Comparison of ENCODE assay signal across 14 mouse cellular contexts in the genomic region with DNA sequence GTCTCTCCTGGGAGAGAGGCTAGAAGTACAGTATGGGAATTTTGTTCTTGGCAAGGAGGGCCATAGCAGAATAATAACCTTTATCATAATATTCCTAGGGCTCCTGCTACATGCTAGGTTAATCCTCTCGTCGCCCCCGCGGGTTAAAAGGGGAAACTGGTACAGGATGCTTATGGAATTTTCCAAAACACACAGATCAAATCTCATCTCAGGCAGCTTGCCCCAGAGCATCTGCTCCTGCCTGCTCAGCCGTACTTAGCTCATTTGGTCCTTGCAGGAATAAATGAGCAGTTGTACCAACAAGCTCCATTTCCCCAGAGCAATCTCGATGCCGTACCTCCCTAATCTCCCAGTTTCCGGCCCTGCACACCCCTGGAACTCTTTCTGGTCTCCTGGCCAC. TPM values are rescaled to one million over a fixed set of nuclear protein-coding genes. Genes with fewer than 3 reads are reported as not detected.
DNase-seq lines count a peak whose midpoint lies in the region; ATAC-seq and TF ChIP-seq lines count a peak whose summit lies in the region.
"Had no signal": no experiment of that assay in that cellular context is flagged by ENCODE, and none has a peak within 500 bp of the region (broad histone marks: within the 10 kb centered on the region; RNA-seq: fewer than 3 reads in every experiment).

No protein-coding gene starts in this region.

- H3K9me3 ChIP-seq in midbrain, embryonic 10.5 days (replicated peaks), result no peaks in the 10 kb centered on the region
- no peaks in the 10 kb centered on the region for H3K9me3 ChIP-seq in midbrain, embryonic 15.5 days
- H3K9me3 ChIP-seq in forebrain, postnatal 0 days (ENCODE audit: low read length), result no peaks in the 10 kb centered on the region
- H3K9me3 ChIP-seq in stomach, embryonic 15.5 days, result no peaks in the 10 kb centered on the region
- H3K9me3 ChIP-seq: heart, embryonic 15.5 days; megakaryocyte, embryonic 14.5 days had no signal

- H3K27me3 ChIP-seq in midbrain, embryonic 10.5 days (ENCODE audit: low read depth, poor library complexity, severe bottlenecking), result peaks cover 32% of the 10 kb centered on the region
- H3K27me3 ChIP-seq in midbrain, embryonic 15.5 days (replicated peaks), result no peaks in the 10 kb centered on the region
- no peaks in the 10 kb centered on the region for H3K27me3 ChIP-seq in forebrain, postnatal 0 days (ENCODE audit: insufficient read depth, low read length)
- H3K27me3 ChIP-seq in stomach, embryonic 15.5 days (replicated peaks), result no peaks in the 10 kb centered on the region

- no peaks in the 10 kb centered on the region for H3K36me3 ChIP-seq in midbrain, embryonic 10.5 days
- no peaks in the 10 kb centered on the region for H3K36me3 ChIP-seq in midbrain, embryonic 15.5 days (replicated peaks)
- no peaks in the 10 kb centered on the region for H3K36me3 ChIP-seq in forebrain, postnatal 0 days (ENCODE audit: insufficient read depth)
- H3K36me3 ChIP-seq in stomach, embryonic 15.5 days, result no peaks in the 10 kb centered on the region
- H3K36me3 ChIP-seq: heart, embryonic 15.5 days had no signal

- no peak for TF ChIP-seq CTCF in forebrain, postnatal 0 days (IDR thresholded peaks at IDR 0.05; ENCODE audit: low read depth)

- no peak overlapping the region for H3K4me2 ChIP-seq in midbrain, embryonic 15.5 days
- H3K4me2 ChIP-seq in forebrain, postnatal 0 days (ENCODE audit: low read depth), result no peak overlapping the region
- H3K4me2 ChIP-seq in stomach, embryonic 15.5 days, result no peak overlapping the region
- H3K4me2 ChIP-seq: heart, embryonic 15.5 days; lung, embryonic 14.5 days had no signal

- DNase-seq in cerebellum, adult 11 months, result peak; percentile 62
- no peak for DNase-seq in cerebellum, postnatal 10 days
- DNase-seq in midbrain, embryonic 10.5 days (ENCODE audit: low spot score), result no peak
- no peak for DNase-seq in forebrain, postnatal 0 days
- no peak for DNase-seq in spleen, postnatal 4 days (ENCODE audit: low spot score in 2 of 2)
- no peak for DNase-seq in embryo, embryonic 10 days (ENCODE audit: low spot score)
- DNase-seq: embryo, embryonic 11 days; kidney, postnatal 36 days; lung, embryonic 14.5 days had no signal

- H3K4me1 ChIP-seq in midbrain, embryonic 10.5 days, result peaks cover 30% of the 10 kb centered on the region
- peaks cover 19% of the 10 kb centered on the region for H3K4me1 ChIP-seq in midbrain, embryonic 15.5 days
- 0 out of 2 replicates have a peak, but pooled peaks cover 4% of the 10 kb centered on the region for H3K4me1 ChIP-seq in forebrain, postnatal 0 days (ENCODE audit: insufficient read depth)
- H3K4me1 ChIP-seq in stomach, embryonic 15.5 days, result peaks cover 8% of the 10 kb centered on the region; the same call in 1 of the 2 replicates

- peak overlapping the region; percentile 33; the same call in 1 of the 2 replicates for H3K27ac ChIP-seq in midbrain, embryonic 10.5 days (replicated peaks)
- H3K27ac ChIP-seq in midbrain, embryonic 15.5 days, result no peak overlapping the region
- H3K27ac ChIP-seq in forebrain, postnatal 0 days (ENCODE audit: low read depth, low read length), result peak overlapping the region; percentile 40; the same call in 1 of the 2 replicates
- 0 out of 2 replicates have a peak overlapping the region, but pooled peaks have one; percentile 13 for H3K27ac ChIP-seq in stomach, embryonic 15.5 days
- H3K27ac ChIP-seq: heart, embryonic 15.5 days had no signal

- 74% methylated on average over 8 of the region's 8 CpGs for WGBS in midbrain, embryonic 10.5 days
- 52% methylated on average over 8 of the region's 8 CpGs for WGBS in midbrain, embryonic 15.5 days
- 50% methylated on average over 8 of the region's 8 CpGs for WGBS in forebrain, postnatal 0 days
- WGBS in stomach, embryonic 15.5 days, result 62% methylated on average over 8 of the region's 8 CpGs

- no peak for ATAC-seq in midbrain, embryonic 15.5 days (replicated peaks)
- no peak for ATAC-seq in forebrain, postnatal 0 days
- no peak for ATAC-seq in stomach, embryonic 15.5 days (ENCODE audit: insufficient read depth, low FRiP score, low read depth)

- no peak overlapping the region for H3K9ac ChIP-seq in midbrain, embryonic 15.5 days
- no peak overlapping the region for H3K9ac ChIP-seq in forebrain, postnatal 0 days
- H3K9ac ChIP-seq in stomach, embryonic 15.5 days, result no peak overlapping the region
- H3K9ac ChIP-seq: heart, embryonic 15.5 days; lung, embryonic 14.5 days had no signal

- no peak overlapping the region for H3K4me3 ChIP-seq in midbrain, embryonic 10.5 days
- no peak overlapping the region for H3K4me3 ChIP-seq in midbrain, embryonic 15.5 days
- no peak overlapping the region for H3K4me3 ChIP-seq in forebrain, postnatal 0 days (ENCODE audit: low read depth, low read length)
- H3K4me3 ChIP-seq in stomach, embryonic 15.5 days (replicated peaks), result no peak overlapping the region
- H3K4me3 ChIP-seq: erythroblast, embryonic 14.5 days; heart, embryonic 15.5 days; megakaryocyte, embryonic 14.5 days had no signal

RNA-seq across cellular contexts. Expression of gene Kcnj11, which starts 31.2 kb away (rescaled TPM):
- polyA plus RNA-seq in midbrain, embryonic 10.5 days (2016; fragmentation: Nextera tagmentation; extraction: Ambion mirVana), result 0.12 and 0.19 TPM in 2 replicates
- polyA plus RNA-seq in midbrain, embryonic 15.5 days (2015; fragmentation: Nextera tagmentation; extraction: Ambion mirVana), result 2.3 and 2.4 TPM in 2 replicates
- total RNA-seq in forebrain, postnatal 0 days (2014; rRNA removed), result 13.1 TPM in 2 replicates
- polyA plus RNA-seq in forebrain, postnatal 0 days (2015; fragmentation: Nextera tagmentation; extraction: Ambion mirVana), result 2.6 TPM in 2 replicates
- polyA plus RNA-seq in stomach, embryonic 15.5 days (2015; fragmentation: Nextera tagmentation; extraction: Ambion mirVana), result 1.0 and 2.0 TPM in 2 replicates
- polyA plus RNA-seq: lung, embryonic 14.5 days had no signal

RNA-seq across cellular contexts. Expression of gene Abcc8, which starts 48.0 kb away (rescaled TPM):
- polyA plus RNA-seq in midbrain, embryonic 10.5 days (2016; fragmentation: Nextera tagmentation; extraction: Ambion mirVana), result 0.70 and 0.74 TPM in 2 replicates
- 5.8 and 9.3 TPM in 2 replicates for polyA plus RNA-seq in midbrain, embryonic 15.5 days (2015; fragmentation: Nextera tagmentation; extraction: Ambion mirVana)
- total RNA-seq in forebrain, postnatal 0 days (2014; rRNA removed), result 11.5 and 18.9 TPM in 2 replicates
- polyA plus RNA-seq in forebrain, postnatal 0 days (2015; fragmentation: Nextera tagmentation; extraction: Ambion mirVana), result 6.7 and 7.0 TPM in 2 replicates
- 11.1 and 17.8 TPM in 2 replicates for polyA plus RNA-seq in stomach, embryonic 15.5 days (2015; fragmentation: Nextera tagmentation; extraction: Ambion mirVana)
- polyA plus RNA-seq: erythroblast, embryonic 14.5 days had no signal
